Mouse (Mus musculus): ENCODE results near the gene Ptpa. TPM values are rescaled to one million over a fixed set of nuclear protein-coding genes. Genes with fewer than 3 reads are reported as not detected.

The Ptpa gene
- total and polyA plus RNA-seq, 3 experiments: 111 to 194 (median 122) TPM

DNA sequence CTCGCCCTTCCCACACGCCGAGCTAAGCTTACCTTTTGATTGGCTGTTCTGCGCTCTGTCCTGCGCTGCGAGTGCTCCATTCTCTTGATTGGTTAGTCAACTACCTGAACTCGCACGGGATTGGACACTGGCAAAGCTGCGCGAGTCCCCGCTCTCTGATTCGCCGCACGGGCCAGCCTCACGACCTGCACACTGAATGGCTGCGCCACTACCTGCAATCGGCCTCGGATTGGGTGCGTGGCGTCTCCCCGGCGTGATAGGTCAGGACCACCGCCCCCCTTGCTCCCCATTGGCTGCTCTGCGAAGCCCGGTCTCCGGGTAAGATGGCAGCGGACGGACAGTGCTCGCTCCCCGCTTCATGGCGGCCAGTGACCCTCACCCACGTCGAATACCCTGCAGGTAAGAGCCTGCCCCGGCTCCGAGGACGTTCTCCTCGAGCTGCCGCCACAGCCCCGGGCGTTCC, 23.7 kb upstream of the Ptpa start, which contains the start of gene Dolpp1:
Gene Dolpp1, plus strand, starts transcription at position 141 of the 463 bp plus-strand sequence.
- Histone ChIP-seq H3K79me2 (replicated peaks; ENCODE audit: control insufficient read depth, extremely low read depth, insufficient read depth, poor library complexity, severe bottlenecking) (0 out of 2 replicates have a peak, but pooled peaks cover 3% of the 10 kb centered on the region), H3K4me2 (ENCODE audit: insufficient read depth, low read depth, poor library complexity, severe bottlenecking) (peak within 1 kb of the TSS; percentile 60), H3K27me3 (replicated peaks) (no peaks in the 10 kb centered on the region), H3K4me3 (replicated peaks in 1 of 3; ENCODE audit: low read depth in 2 of 3, low read length in 2 of 3, poor library complexity in 1 of 3) (peak within 1 kb of the TSS; percentile 73 to 87 (median 86)), H3K9ac (ENCODE audit: insufficient read depth, low read depth) (peak within 1 kb of the TSS; percentile 61), H3K27ac (ENCODE audit: insufficient read depth, low read depth) (no peak within 1 kb of the TSS), H3K4me1 (ENCODE audit: control insufficient read depth in 1 of 2, insufficient read depth in 2 of 2) (peaks cover 9 to 23% of the 10 kb centered on the region in 2 experiments), H3K9me3 (replicated peaks; ENCODE audit: low read length) (no peaks in the 10 kb centered on the region), H3K36me3 (replicated peaks in 1 of 2; ENCODE audit: control insufficient read depth in 1 of 2, insufficient read depth in 1 of 2, low read length in 1 of 2) (peaks cover 10 to 34% of the 10 kb centered on the region in 2 experiments)
- dilution Hi-C loops (cut with MboI; ENCODE audit: extremely low pct_ligation_motif_present, extremely low pct_unique_long_range_greater_than_20kb, low sequenced_read_pairs) (no loop called here), in situ Hi-C loops (cut with MboI; ENCODE audit: low pct_ligation_motif_present, low pct_unique_long_range_greater_than_20kb, low sequenced_read_pairs) (no loop called here)
- peak; percentile 98 for DNase-seq (ENCODE audit: extremely low read depth)
- TF ChIP-seq SIN3A (IDR thresholded peaks at IDR 0.05; ENCODE audit: low read length) (peak; percentile 81), ETS1 (conservative IDR thresholded peaks at IDR 0.05; ENCODE audit: low read depth, low read length) (no peak), ELF1 (IDR thresholded peaks at IDR 0.05; ENCODE audit: low read depth, low read length) (0 out of 2 replicates have a peak, but pooled peaks have one; percentile 31), POLR2A (IDR thresholded peaks at IDR 0.05; ENCODE audit: low read depth, low read length) (peak; percentile 71; the same call in 1 of the 2 replicates), ZKSCAN1 (IDR thresholded peaks at IDR 0.05; ENCODE audit: borderline replicate concordance, low read depth, low read length) (no peak), MAZ (IDR thresholded peaks at IDR 0.05; ENCODE audit: low read depth, low read length) (0 out of 2 replicates have a peak, but pooled peaks have one; percentile 40), POLR2AphosphoS2 (IDR thresholded peaks at IDR 0.05; ENCODE audit: low read depth, low read length) (peak; percentile 67; the same call in 1 of the 2 replicates), ZMIZ1 (IDR thresholded peaks at IDR 0.05; ENCODE audit: low read depth, low read length) (peak; percentile 83; the same call in 1 of the 2 replicates), BHLHE40 (IDR thresholded peaks at IDR 0.05; ENCODE audit: low read depth, low read length) (0 out of 2 replicates have a peak, but pooled peaks have one; percentile 27), NELFE (IDR thresholded peaks at IDR 0.05; ENCODE audit: low read depth, low read length) (peak; percentile 70; the same call in 1 of the 2 replicates), CTCF (conservative IDR thresholded peaks at IDR 0.05 in 1 of 2, IDR thresholded peaks at IDR 0.05 in 1 of 2; ENCODE audit: low read depth in 2 of 2, low read length in 2 of 2) (no peak), MXI1 (IDR thresholded peaks at IDR 0.05; ENCODE audit: low read depth, low read length) (peak; percentile 77; the same call in 1 of the 2 replicates), SMC3 (IDR thresholded peaks at IDR 0.05; ENCODE audit: low read depth, low read length) (no peak), JUND (conservative IDR thresholded peaks at IDR 0.05; ENCODE audit: low read depth, low read length) (no peak), TCF12 (IDR thresholded peaks at IDR 0.05; ENCODE audit: low read depth, low read length) (peak; percentile 68; the same call in 1 of the 2 replicates), JUN (IDR thresholded peaks at IDR 0.05; ENCODE audit: insufficient read depth, low read depth, low read length) (no peak), NRF1 (IDR thresholded peaks at IDR 0.05; ENCODE audit: low read depth, low read length) (no peak), CHD2 (IDR thresholded peaks at IDR 0.05; ENCODE audit: low read length) (peak; percentile 97), RCOR1 (conservative IDR thresholded peaks at IDR 0.05; ENCODE audit: low read depth, low read length) (no peak), MEF2A (IDR thresholded peaks at IDR 0.05; ENCODE audit: borderline replicate concordance, low read depth, low read length) (no peak), HCFC1 (IDR thresholded peaks at IDR 0.05; ENCODE audit: low read depth, low read length) (peak; percentile 64), PAX5 (IDR thresholded peaks at IDR 0.05; ENCODE audit: low read length) (no peak)

Measured in CH12.LX (cell line).